Mouse (Mus musculus) adrenal gland, adult 8-10 months (tissue): ENCODE data around the gene Klhl26. TPM values are rescaled to one million over a fixed set of nuclear protein-coding genes. Genes with fewer than 3 reads are reported as not detected.
A peak's percentile ranks its signal among the peaks of the same experiment; 100 is the strongest.

Experiments
- DNase-seq: peaks from one replicate; pipeline ENCODE4 v3.0.0; 2022
- total RNA-seq, 4 experiments: library from RNA; stranded (reverse); gene quantifications; 2 replicates each; pipeline ENCODE4 v1.2.4; 2022

Gene Klhl26
- total RNA-seq, 4 experiments from 2014 or later, result 27.3 to 35.8 (median 30.6) TPM

DNA sequence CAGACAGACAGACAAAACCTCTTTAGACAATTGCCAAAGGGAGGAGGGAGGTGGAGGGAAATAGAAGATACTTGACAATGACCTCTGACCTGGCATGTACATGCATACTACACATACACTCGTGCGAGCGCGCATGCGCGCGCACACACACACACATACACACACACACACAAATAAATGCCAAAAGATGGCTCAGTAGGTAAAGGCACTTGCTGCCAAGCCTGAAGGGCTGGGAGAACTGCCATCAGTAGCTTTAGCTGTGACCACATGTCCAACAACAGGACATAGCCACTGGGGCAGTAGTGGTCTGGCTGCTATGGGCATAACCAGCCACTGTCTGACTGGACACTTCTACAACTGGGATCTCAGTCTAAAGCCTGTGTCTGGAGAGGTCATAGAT is 4.9 kb downstream of the Klhl26 start:
- DNase-seq, result no peak

DNA sequence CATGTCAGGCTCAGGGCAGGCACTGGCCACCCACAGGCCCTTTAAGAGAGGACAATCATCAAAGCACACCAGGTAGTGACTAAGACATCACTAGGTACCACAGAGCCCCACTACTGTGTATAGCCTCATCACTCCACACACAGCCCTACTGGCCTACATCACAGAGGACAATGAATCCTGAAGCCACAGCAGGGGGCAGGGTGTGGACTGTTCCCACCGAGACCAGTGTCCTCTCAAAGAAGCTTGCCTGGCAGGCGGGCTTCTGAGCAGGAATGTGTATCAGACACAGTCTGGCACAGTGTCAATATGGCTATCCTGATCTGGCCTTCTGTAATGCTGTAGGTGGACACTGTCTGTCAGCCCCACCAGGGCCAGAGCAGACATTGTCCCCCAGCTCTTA is 6.8 kb downstream of the Klhl26 start:
- DNase-seq, result no peak

DNA sequence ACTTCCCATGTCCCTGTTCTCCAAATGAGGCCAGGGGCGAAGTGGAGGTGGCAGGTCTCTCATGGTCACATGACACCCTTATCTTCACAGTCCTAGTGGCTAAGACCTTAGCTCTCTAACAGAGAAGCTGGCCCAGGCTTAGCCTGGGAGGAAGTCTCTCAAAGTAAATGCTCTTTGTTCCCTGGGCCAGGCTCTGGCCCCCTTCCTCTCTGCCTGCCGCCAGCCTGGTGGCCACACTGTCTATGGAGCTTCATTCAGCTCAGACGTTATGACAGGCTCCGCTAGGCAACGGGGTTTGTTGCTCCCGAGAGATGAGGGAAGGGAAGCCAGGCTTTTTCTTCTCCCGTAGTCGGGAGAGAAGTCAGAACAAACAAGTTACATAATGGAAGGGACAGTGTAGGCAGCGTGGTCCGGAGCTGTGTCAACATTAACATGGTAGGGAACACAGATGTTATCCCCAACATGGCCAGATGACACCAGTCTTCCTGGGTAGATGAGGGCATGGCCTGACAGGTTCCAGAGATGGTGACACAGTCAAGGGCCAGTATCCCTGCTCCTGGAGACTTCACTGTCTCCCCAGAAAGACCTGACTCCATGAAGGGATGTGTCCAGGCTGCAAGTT is 7.4 kb downstream of the Klhl26 start:
- DNase-seq, result no peak

DNA sequence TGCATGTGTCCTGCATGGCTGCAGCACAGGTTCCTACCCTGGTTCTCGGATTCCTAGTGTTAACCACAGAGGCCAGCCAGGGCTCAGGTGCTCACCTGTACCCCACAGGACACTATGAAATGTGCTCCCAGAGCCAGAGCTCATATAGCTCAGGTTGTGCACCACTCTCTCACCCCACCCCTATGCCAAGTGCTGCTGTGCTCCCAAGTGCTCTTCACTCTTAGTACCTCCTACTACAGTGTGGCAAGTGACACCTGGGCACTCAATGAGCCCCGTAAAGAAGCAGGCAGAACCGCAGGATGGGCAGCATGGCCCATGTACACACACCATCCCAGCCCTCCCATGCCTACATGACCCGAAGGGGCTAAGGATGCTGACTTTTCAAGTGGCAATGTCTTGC is 8.0 kb downstream of the Klhl26 start:
- no peak for DNase-seq

DNA sequence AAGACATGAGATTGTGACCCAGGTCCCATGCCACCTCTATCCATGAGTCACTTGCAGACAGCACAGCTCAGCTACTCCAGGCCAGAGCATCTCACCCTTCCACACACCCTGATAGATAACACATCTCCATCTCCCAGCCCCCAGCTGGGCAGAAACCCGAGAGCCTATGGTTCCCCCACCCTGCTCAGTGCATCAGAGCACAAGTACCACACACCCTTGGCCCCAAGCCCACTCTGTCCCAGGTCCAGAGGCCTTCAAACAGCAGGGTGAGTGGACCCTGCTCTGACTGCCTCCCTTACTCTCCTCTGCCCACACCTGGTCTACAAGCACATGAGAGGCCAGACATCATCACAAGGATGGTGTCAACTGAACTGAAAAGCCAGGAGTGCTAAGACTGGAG is 8.9 kb downstream of the Klhl26 start:
- no peak for DNase-seq

DNA sequence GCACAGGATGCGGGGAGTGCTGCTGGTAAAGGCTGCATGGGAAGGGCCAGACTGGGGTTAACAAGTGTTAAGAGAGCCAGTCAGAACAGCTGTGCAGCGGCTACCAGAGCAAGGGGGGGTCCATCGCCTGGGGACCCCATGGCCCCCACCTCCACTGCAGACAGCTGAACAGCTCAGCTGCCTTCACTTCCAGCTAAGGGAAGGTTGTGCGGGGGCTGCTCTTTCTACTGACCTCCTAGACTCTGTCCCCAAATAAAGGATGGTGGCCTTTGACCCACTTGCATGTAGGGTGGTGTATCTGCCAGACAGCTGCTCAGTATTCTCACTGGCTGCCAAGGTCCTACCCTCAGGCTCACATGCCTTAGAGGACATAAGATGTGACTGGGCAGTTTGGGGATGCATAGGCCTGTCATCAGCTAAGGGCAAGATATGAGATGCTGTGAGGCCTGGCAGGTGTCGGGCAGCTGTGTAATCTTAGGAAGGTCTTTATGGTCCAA is 9.5 kb downstream of the Klhl26 start:
- no peak for DNase-seq

DNA sequence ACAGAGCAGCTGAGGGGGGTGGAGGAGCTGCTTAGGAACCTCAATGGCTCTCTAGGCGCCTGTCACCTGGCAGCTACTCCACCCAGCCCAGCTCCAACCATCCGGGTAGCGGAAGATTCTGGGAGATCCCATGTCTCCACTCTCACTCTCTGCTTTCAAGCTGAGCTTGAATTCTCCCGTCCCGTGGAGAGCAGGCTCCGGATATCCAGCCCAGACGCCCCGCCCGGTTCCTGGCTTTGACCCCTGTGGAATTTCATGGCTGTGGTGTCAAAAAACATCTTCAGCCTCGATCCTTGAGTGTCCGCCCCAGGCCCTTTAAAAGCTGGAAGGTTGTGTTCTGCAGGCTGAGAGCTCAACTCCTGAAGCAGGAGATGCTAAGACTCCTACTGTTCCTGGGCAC is 10.0 kb downstream of the Klhl26 start:
- DNase-seq, result no peak

DNA sequence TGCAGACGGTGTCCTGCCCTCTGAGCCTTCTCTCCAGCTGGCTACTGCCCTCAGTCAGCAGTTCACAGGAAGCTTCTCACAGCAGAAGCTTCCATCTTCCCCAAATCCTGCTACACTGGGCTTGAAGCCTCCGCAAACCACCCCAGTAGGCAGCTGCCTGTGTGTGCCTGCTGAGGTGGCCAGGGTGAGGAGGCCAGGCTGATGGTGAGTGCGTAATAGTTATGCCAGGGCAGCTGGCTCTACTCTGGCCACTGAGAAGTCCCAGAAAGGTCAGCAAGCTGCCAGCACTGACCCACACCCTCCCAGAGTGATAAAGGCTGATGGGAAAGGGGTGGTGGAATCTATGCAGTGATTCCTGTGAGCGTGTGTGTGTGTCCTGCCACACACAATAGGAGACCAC is 10.5 kb downstream of the Klhl26 start:
- no peak for DNase-seq

DNA sequence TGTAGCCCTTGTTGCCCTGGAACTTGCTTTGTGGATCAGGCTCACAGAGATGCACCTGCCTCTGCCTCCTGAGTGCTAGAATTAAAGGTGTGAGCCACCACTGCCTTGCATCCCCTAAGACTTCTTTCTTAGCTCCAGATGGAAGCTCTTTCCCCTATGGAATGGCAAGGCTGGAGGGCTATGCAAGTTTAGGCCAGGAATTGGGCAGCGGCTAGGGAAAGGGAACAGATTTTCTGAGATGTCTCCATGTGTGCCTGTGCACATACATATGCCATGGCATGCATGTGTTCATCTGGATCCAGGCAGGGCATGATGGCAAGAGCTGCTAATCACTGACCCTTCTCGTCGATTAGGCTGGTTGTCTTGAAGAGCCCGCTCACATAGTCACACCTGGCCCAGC is 11.1 kb downstream of the Klhl26 start:
- DNase-seq, result no peak

DNA sequence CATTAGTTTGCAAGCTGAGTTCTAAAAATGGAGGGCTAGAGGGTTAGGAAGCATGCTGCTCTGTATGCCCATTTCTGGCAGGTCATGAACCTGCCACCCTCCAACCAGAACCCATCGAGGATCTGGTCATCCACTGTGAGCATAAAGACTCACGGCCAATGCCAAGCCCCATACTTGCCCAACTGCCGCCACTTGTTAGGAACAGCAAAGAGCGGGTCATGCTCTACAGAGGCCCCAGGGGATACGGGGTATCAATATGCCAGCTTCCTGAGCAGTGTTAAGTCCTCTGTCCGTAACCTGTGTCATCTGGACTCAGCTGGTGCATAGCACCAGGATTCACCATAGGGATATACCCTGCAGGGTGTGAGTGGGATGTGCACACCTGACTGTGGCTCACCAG is 12.6 kb downstream of the Klhl26 start:
- no peak for DNase-seq

DNA sequence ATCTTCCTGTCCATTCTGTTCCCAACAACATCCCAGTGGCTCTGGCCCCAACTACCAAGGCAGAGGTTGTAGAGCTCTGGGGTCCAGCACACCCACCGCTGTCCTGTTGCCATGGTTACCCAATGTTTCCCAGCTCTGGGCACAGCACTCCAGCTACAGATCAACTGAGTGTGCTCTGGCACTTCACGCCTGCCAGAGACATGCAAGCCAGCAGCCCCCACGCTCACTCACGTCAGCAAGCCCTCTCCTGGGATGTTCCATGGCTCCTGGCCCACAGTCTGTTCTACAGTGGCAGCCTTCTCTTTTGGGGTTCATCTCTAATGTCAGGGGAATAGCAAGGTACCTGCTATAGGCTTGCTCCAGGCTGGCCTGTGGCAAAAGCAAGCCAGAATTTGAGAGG is 13.5 kb downstream of the Klhl26 start:
- DNase-seq, result no peak

DNA sequence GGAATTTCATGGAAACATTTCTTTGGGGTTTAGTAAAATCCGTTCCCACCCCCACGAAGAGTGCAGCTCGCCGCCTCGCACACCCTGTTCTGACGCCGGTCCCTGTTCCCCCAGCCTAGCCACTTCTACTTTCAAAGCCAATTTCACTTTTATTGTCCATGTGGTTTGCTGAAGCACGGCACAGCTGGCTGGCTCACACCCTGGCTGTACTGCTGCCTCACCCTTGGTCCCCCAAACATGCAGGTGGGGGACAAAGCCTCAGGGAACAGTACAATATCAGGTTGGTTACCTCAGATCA is 14.3 kb downstream of the Klhl26 start:
- no peak for DNase-seq

DNA sequence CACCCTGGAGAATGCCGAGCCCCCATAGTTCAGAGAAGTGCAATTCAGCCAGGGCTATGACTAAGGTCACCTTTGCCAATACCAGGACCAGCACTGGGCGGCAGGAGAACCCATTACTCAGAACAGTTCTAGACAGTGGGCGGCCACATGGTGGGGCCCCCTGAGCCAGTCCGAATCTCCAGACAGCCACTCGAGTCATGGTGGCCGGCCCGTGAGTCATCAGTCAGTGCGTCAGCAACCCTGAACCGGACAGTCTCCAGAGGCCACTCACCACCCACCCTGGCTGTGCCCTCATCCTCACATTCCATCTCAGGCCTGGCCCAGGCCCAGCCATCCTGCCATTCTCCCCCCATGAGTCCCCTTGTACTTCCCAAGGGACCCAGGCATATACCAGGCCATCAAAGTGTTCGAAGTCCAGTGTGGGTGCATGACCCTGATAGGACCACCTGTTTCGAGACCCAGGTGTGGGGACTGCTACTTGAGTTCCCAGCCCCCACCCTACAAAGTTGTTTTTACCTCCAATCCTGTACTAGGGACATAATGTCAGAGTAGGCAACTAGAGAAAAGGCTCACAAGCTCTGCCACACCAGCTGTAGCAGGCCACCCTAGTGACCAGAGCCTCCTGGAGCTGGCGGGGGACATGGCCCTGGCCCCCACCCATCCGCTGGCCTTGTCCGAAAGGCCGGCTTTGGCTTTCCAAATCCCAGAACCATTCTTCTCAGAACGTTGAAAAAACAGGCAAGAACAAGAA is 14.8 kb downstream of the Klhl26 start:
- peak; percentile 72 for DNase-seq

DNA sequence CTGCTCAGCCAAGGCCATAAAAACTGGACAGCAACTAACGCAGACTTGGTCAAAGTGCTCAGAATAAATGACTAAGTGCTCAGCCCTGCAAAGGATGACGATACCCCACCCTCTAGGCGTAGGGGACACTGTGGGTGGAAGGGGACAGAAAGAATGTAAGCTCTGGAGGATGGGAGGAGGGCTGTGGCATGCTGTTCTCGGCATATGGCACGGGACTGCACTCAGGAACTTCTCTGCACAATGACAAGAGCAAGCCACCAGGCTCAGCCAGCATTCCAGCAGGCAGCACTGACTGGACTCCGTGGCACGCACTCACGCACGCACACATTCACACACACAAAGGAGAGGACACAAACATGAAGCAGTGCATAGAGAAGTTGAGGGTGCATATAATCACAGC is 16.2 kb downstream of the Klhl26 start:
- no peak for DNase-seq

DNA sequence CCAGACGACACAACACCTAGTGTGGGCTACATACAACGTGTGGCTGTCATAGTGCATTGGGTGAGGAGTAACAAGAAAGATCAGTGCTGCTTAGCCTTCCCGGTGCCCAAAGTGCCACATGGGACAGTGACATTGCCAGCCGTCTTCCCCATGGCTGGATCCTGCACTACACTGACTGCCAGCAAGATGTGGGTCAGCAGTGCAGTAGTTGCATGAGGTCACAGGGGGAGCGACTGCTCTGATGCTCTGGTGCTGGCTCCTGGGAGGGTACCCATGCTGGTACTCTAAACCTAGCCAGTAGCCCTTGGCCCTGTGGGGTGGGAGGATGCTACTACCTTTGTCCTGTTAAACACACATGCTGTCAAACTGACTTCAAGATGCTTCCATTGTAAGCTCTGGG is 16.6 kb downstream of the Klhl26 start:
- DNase-seq, result no peak

DNA sequence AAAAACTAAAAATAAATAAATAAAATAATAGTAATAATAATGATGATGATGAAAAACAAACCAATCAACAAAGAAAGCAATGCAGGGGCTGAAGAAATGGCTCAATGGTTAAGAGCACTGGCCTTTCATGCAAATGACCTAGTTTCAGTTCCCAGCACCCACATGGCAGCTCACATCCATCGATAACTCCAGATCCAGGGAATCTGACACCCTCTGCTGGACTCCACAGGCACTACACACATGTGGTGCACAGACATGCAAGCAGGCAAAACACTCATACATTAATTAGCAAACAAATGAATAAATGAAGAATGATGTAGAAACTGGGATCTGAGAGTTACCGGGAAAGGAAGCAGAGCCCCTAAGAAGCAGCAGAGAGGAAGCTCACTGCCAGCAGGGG is 17.1 kb downstream of the Klhl26 start:
- no peak for DNase-seq

DNA sequence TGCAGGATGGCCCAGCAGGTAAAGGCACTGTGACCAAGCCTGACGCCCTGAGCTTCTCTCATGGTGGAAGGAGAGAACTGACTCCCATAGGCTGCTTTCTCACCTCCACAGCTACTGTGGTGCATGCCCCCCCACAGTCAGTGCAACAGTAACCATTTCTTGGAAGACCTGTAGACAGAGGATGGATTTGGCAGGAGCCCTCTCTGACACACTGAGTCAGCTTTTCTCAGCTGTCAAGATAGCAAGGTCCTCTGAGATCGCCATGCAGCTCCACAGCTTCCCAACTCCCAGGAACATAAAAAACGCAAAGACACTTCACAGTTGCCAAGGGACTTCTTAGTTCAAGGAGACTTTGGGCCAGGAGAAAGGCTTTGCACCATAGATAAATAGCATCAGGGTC is 18.3 kb downstream of the Klhl26 start:
- peak; percentile 52 for DNase-seq

DNA sequence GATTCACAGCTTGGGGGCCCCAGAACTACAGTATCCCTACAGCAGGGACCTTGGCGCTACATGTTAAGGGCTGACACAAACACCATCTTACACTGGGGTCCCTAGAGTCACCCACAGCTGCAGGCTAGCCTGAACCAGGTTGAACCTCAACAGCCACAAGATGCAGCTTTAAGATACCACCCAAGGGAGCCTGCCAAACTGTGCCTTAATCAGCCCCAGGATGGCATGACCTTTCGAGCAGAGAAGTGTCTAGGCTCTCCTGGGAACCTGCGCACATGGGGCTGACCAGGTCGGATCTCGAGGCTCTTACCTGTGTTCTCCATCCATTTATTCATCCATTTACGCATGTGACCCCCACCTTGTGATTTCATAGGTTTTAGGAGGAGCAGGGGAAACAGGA is 18.9 kb downstream of the Klhl26 start:
- no peak for DNase-seq

DNA sequence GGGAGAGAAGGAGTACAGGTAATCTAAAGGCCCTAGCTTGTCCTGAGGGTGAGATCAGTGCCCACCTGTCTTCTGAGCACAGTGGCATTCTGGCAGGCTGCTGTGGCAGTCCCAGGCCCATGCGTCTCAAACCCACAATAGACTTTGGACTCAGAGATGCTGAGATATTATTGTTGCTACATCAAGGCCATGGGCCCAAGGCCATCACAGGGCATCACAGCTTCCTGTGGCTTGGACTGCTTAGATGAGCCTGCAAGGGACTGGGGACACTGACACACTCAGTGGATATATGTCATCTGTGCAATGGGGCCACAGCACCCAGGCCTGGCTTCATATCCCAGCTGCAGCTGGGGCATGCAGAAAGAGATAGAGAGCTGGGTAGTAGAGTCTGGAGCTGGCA is 19.8 kb downstream of the Klhl26 start:
- peak; percentile 61 for DNase-seq

DNA sequence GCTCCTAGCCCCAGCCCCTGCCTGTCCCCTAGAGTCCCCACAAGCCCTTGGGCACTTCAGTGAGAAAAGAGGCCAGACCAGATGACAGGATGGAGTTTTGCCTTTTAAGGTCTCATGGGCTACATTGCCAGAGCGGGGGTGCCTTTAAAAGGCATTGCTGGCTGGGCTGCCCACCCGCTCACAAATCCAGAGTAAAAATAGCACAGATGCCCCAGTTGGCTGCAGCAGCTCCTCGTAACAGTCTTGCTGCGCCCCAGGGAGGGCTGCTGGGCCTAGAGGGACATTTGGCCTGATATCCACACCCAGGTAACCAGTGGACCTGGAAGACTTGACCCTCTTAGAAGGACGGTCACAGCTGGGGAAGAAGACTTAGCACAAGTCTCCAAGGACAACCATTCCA is 22.9 kb downstream of the Klhl26 start:
- no peak for DNase-seq

DNA sequence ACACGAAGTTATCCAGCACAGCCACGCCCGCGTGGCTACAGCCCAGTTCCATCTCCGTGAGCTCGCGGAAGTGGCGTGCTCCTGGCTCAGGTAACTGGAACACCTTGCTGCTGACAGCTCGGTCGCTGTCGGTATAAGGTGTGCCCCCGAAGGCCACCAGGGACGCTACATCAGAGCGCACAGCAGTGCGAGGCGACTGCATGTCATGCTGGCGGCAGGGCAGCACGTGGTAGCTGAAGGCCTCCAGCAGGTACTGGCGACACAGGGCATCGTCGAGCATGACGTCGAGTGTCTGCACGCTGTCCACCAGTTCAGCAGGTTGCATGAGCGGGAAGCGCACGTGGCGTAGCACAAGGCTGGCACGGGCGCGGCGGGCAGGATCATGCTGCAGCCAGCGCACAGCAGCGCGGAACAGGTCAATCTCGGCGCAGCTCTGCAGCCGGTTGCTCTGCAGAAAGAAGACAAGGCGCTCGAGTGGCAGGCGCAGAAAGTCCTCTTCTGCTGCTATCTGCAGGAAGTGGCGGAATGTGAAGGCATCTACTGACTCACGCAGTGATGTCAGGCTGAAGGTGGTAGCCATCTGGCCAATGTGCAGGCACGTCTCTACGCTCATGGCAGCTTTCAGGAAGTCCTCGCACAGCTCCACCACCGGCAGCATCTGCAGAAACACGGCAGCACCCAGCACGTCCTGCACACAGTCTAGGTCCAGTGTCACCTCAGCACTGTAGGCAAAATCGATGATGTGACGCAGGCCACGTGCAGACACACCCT is 24.4 kb downstream of the Klhl26 start:
- DNase-seq, result no peak

DNA sequence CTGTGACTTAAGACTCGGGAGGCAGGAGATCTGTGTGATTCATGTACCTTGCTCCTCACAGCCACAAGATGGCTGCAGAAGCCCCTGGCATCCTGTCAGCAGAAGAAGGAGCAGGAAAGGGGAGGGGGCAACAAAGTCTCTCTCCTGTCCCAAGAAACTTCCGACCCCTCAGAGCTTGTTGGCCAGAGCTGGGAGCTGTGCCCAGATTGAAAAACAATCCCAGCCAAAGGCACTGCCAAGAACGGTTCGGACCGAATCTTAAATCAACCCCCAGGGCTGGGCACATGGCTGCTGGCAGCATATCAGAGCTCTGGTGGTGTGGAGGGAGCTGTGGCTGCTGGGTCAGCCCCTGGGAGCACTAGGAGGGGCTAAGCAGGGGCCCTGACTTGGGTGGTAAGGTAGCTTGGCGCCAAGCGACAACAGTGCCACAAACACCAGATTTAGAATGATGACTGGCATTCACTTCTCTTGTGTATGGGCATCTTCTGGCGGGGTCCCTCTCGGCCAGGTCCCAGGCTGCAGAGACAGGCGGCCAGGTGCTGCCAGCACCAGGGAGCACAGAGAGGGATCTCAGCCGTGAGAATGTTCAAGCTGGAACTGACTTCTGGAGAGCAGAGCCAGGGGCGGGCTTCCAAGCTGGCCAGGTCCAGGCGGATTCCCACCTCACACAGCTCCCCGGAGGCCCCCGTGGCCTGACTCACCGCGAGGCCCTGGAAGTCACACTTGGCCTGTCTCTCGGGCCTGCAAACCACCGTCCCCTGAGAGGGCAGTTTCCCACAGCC is 28.9 kb downstream of the Klhl26 start:
- no peak for DNase-seq

DNA sequence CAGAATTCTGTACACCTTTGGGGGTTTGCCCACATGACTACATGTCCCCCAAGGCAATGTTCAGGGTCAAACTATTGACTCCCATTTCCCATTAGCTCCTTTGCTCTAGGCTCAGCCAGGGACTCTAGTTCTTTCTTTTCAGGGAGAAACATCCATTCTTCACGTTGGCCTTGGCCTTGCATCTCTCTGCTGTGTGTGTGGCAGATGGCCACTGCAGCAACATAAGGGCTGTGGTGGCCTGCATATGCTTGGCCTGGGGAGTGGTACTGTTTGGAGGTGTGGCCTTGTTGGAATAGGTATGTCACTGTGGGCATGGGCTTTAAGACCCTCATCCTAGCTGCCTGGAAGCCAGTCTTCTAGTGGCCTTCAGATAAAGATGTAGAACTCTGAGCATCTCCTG is 30.8 kb downstream of the Klhl26 start:
- no peak for DNase-seq
